Mouse (Mus musculus) T-helper 17 cell (primary cell): ENCODE measurements around the gene Mgat4d.
"Not testable (repeated sequence)": the region's sequence is repeated elsewhere in the genome, so short reads cannot be mapped to it uniquely, and the experiment has no call there.

Source experiments
- in situ Hi-C, 2 experiments: fragments of 300-600 bp; cut with MboI, MseI; formaldehyde crosslinking; loops; 1 replicate in 1 of 2; 2 replicates in 1 of 2; pipeline ENCODE4 v1.15.1; 2025; ENCODE audit warnings: high pct_unique_total_duplicates in 2 of 2

The Mgat4d gene

GRCm38 (mm10) chr8:83389316-83390005 lies 41.2 kb downstream of the Mgat4d start, which contains the start of gene Clgn:
Clgn (plus strand) TSS chr8:83389867.
- in situ Hi-C loops, result loop anchor here in 1 of 2 experiments (10.0 kb wide), 1 partner anchor 1135 kb away; no protein-coding TSS in a partner anchor

DNA sequence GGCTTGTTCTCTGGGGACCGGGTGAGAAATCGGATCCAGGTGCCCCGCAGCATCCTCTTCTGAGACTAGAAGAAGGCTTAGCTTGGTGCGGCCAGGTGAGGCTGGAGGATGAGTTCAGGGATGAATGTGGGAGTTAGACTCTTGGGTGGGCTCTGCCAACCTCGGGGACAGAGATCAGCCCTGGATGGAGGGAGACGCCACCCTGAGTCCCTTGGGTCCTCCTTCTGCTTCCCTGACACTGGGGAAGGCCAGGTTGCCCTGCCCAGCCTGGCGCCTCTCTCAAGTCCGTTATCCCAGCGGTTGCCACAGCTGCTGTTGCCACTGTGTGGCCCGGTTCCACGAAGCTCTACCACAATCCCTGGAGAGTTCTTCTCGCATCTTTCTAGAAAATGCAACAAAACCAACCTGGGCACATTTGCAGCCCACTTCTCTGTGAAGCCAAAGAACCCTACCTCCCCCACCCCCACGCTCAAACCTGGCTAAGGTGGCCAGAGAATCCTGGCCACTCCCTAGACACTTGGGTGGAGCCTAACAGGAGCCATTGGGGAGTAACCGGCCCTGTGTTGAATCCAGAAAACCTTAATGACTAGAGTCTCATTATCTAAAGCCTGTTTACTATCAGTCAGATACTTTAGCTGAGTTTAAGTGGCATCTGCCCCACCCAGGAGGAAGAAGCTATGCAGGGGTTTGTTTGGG lies 41.9 kb downstream of the Mgat4d start:
- in situ Hi-C loops, result no loop called here

DNA sequence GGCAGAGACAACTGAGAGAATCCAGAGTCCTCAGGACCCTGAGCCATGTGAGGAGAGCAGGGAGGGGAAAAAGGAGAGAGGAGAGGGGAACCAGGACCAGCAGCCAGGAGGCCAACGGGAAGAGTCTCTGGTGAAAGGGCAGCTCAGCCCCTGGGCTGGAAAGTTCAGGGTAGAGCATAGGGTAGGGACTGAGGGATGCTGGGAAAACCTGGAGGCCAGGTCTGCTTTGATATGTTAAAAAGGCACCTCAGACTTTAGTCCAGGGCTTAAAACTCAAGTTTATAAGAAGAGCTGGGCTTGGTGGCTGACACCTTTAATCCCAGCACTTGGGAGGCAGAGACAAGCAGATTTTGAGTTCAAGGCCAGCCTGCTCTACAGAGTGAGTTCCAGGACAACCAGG lies 44.2 kb downstream of the Mgat4d start:
- in situ Hi-C loops, result no loop called here

DNA sequence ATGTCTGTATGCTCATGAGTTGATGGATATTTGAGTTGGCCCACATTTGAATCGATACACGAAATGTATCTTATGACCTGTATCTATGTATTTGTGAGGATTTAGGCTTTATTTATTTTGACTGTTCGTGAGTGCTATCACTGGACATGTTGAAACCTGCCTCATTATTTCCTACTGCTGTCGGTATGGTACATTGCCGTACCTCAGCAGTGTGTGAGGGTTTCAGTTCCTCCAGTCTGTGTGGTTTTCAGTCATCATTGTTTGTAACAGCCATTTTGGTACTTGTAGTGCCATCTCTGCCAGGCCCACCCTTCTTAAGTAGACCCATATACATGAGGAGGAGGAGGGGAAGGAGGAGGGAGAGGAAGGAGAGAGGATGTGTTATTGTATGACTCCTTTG lies 46.1 kb downstream of the Mgat4d start:
- in situ Hi-C loops, result no loop called here

GRCm38 (mm10) chr8:83396680-83397079 lies 48.4 kb downstream of the Mgat4d start:
- in situ Hi-C loops, result no loop called here

DNA sequence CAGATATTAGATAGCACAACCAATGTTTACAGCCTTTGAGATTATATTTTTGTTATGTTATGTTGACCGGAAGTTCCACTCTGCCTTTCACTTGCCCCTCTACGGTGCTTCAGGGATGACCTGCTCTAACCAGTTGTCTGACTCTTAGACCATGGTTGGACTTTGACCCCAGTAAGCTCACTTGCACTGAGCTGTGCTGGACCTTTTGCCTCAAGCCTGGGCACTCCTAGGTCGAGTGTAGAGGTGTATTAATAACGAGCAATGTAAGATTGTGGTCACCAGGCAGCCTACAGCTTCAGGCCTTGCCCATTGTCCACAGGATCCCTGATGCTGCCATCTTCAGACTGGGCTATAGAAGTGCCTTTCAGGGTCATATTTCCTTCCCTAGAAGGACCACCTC lies 49.5 kb downstream of the Mgat4d start:
- in situ Hi-C loops, result no loop called here

GRCm38 (mm10) chr8:83405548-83405947 lies 57.3 kb downstream of the Mgat4d start:
- in situ Hi-C loops, result no loop called here

- in situ Hi-C loops, result no loop called here
These were observed 58.6 kb downstream of the Mgat4d start for GRCm38 (mm10) chr8:83406836-83407235.

- in situ Hi-C loops, result no loop called here
These were observed 60.2 kb downstream of the Mgat4d start for GRCm38 (mm10) chr8:83408496-83408895.

- in situ Hi-C loops, result loop anchor here in 1 of 2 experiments (5.0 kb wide), 1 partner anchor 35 kb away; no protein-coding TSS in a partner anchor
These were observed 68.6 kb downstream of the Mgat4d start for GRCm38 (mm10) chr8:83416878-83417277.

- in situ Hi-C loops, result loop anchor here in 1 of 2 experiments (5.0 kb wide), 1 partner anchor 36 kb away; no protein-coding TSS in a partner anchor
These were observed 69.7 kb downstream of the Mgat4d start for GRCm38 (mm10) chr8:83417970-83418369.

DNA sequence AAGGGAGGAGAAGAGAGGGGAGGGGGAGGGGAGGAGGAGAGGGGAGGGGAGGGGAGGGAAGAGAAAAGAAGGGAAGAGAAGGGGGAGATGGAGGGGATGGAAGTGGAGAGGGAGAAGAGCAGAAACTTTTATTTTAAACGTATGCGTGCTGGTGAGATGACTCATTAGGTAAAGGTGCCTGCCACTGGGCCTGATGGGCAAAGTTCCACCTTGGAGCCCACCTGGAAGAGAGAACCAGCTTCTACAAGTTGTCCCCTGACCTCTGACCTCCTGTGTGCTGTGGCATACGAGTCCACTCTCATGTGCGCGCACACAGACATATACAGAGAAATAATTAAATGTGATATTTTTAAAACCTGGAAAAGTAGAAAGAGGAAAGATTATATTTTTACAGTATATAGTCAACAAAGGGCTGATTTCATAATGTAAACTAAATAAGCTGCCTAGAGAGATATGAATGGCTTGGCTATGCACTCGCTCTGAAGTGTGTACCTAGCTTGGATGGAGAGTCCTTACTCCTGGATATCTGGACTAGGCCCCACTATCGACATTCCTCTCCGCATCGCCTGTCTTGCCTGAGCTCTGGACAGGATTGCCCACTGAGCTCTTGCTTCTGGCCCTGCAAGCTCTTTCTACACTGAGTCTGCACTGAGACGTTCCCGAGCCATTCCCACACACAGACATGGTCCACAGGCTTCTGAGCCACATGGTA lies 70.7 kb downstream of the Mgat4d start:
- in situ Hi-C loops, result loop anchor here in 1 of 2 experiments (5.0 kb wide), 1 partner anchor 37 kb away; no protein-coding TSS in a partner anchor

DNA sequence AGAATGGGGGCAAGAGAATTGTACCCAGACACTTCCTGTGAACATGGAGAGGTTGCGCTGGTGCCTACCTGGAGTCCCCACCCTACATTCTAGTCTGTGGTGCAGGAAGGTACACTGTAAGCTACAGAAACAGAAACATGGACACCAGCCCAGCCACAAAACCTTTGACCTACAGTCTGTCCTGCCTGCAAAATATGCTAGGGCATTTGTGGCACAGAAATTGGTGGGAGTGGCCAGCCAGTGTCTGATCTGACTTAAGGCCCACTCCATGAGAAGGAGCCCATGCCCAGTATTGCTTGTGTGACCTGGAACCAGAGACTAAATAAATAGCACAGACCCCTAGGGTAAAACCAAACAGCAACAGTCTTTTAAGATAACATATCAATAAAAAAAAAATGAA lies 73.1 kb downstream of the Mgat4d start:
- in situ Hi-C loops, result no loop called here

DNA sequence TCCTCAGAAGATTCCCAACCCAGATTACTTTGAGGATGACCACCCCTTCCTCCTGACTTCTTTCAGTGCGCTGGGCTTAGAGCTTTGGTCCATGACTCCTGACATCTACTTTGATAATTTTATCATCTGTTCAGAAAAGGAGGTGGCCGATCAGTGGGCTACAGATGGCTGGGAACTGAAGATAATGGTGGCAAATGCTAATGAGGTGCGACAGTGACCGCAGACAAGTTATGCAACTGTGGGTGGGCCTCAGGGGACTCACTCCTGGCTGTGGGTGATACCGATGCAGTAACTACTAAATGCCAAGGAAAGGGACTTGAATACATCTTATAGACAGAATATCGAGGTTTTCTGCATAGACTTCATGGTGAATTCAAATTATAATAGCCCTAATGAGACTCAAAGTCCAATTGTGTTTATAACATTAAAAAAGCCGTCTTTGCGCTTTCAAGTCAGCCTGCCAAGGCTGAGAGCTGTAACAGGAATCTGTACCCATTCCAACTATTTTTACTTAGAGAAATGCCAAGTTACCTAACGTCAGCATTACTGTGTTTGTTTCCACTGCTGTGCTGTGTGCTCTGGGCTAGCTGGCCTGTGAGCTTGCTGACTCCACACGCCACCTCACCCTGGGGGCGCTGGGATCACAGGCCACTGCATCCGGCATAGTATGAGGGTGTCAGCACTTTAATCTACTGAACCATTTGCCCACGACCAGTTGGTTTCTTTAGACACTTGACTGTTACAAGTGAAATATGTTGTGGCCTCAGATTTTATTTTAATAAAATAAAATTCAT lies 75.0 kb downstream of the Mgat4d start:
- in situ Hi-C loops, result no loop called here

GRCm38 (mm10) chr8:83425202-83425601 lies 76.9 kb downstream of the Mgat4d start:
- in situ Hi-C loops, result no loop called here

GRCm38 (mm10) chr8:83426104-83426759 lies 78.0 kb downstream of the Mgat4d start:
- in situ Hi-C loops, result no loop called here

- in situ Hi-C loops, result no loop called here
These were observed 78.7 kb downstream of the Mgat4d start for GRCm38 (mm10) chr8:83426949-83427348.

DNA sequence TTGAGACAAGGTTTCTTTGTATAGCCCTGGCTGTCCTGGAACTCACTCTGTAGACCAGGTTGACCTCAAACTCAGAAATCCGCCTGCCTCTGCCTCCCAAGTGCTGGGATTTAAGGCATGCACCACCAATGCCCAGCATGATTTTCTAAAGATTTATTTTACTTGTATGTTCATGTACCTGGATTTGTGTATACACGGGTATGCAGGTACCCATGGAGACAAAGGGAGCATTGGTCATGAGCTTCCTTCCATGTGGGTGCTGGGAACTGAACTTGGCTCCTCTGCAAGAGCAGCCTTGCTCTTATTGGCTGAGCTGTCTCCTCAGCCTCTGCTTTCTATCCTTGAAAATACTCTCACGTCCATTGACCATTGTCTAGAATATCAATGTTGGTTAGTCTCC lies 80.3 kb downstream of the Mgat4d start:
- in situ Hi-C loops, result not testable (repeated sequence)

GRCm38 (mm10) chr8:83429071-83429524 lies 80.8 kb downstream of the Mgat4d start:
- in situ Hi-C loops, result no loop called here
